Mouse (Mus musculus) c-Kit-negative CD71-positive TER-119-positive erythroid progenitor cells, embryonic 14.5 days (primary cell): Measurements from ENCODE around the gene Cnot1.
"Not testable (repeated sequence)": the region's sequence is repeated elsewhere in the genome, so short reads cannot be mapped to it uniquely, and the experiment has no call there.

ENCODE experiments used
- DNase-seq: peaks from one replicate; pipeline ENCODE4 v3.0.0-alpha.2; 2013; ENCODE audit warnings: low read depth, low spot score

The Cnot1 gene

GRCm38 (mm10) chr8:95807331-95807843 is at the start of gene Cnot1:
TSS of gene Cnot1 (minus strand) at chr8:95807464.
- peak; percentile 93 for DNase-seq

- no peak for DNase-seq
Measured at GRCm38 (mm10) chr8:95854174-95854573, 46.9 kb upstream of the Cnot1 start.

GRCm38 (mm10) chr8:95853102-95853843 is 46.0 kb upstream of the Cnot1 start, which contains the start of gene Slc38a7:
TSS of gene Slc38a7 (minus strand) at chr8:95853539.
- DNase-seq = peak; percentile 42

GRCm38 (mm10) chr8:95852290-95852689 is 45.0 kb upstream of the Cnot1 start:
- DNase-seq = no peak

- no peak for DNase-seq
Measured at GRCm38 (mm10) chr8:95850326-95850725, 43.1 kb upstream of the Cnot1 start.

- DNase-seq = no peak
Measured at GRCm38 (mm10) chr8:95848734-95849464, 41.6 kb upstream of the Cnot1 start.

- DNase-seq = no peak
Measured at GRCm38 (mm10) chr8:95848061-95848551, 40.8 kb upstream of the Cnot1 start.

- DNase-seq = no peak
Measured at GRCm38 (mm10) chr8:95845026-95845425, 37.8 kb upstream of the Cnot1 start.

GRCm38 (mm10) chr8:95843968-95844367 is 36.7 kb upstream of the Cnot1 start:
- DNase-seq = no peak

GRCm38 (mm10) chr8:95841436-95841835 is 34.2 kb upstream of the Cnot1 start:
- no peak for DNase-seq

- DNase-seq = no peak
Measured at GRCm38 (mm10) chr8:95839289-95839688, 32.0 kb upstream of the Cnot1 start.

GRCm38 (mm10) chr8:95837266-95837665 is 30.0 kb upstream of the Cnot1 start:
- no peak for DNase-seq

- DNase-seq = no peak
Measured at GRCm38 (mm10) chr8:95835891-95836290, 28.6 kb upstream of the Cnot1 start.

GRCm38 (mm10) chr8:95833435-95833984 is 26.2 kb upstream of the Cnot1 start:
- no peak for DNase-seq

- peak; percentile 76 for DNase-seq
Measured at GRCm38 (mm10) chr8:95832603-95833434, 25.6 kb upstream of the Cnot1 start.

GRCm38 (mm10) chr8:95830144-95830543 is 22.9 kb upstream of the Cnot1 start:
- DNase-seq = no peak

- DNase-seq = not testable (repeated sequence)
Measured at GRCm38 (mm10) chr8:95825162-95825561, 17.9 kb upstream of the Cnot1 start, which contains the start of gene Sap18b. TSS of gene Sap18b (plus strand) at chr8:95825346.

GRCm38 (mm10) chr8:95822699-95823098 is 15.4 kb upstream of the Cnot1 start:
- DNase-seq = no peak

- no peak for DNase-seq
Measured at GRCm38 (mm10) chr8:95822096-95822495, 14.8 kb upstream of the Cnot1 start.

- no peak for DNase-seq
Measured at GRCm38 (mm10) chr8:95821266-95821665, 14.0 kb upstream of the Cnot1 start.

- no peak for DNase-seq
Measured at GRCm38 (mm10) chr8:95818211-95818610, 10.9 kb upstream of the Cnot1 start.
